Mouse (Mus musculus): Measurements from ENCODE around the gene Appl2. TPM values are rescaled to one million over a fixed set of nuclear protein-coding genes. Genes with fewer than 3 reads are reported as not detected.

Gene Appl2
- total and polyA plus RNA-seq, 3 experiments = 51.2 to 584 (median 190) TPM

GRCm38 (mm10) chr10:83565449-83566441 is 82.8 kb downstream of the Appl2 start:
- DNase-seq = no peak

GRCm38 (mm10) chr10:83563005-83563404 is 85.5 kb downstream of the Appl2 start:
- no peak for DNase-seq

Other genes with a start within 250 kb of the Appl2 start
- 1 to 10 TPM in 1 of 2 experiments, under 1 TPM in 1; 0.48 to 1.5 TPM for gene Aldh1l2, start 114.6 kb downstream of the Appl2 start, total RNA-seq (2021)
- 0.13 and 0.17 TPM in 2 replicates for gene Aldh1l2, start 114.6 kb downstream of the Appl2 start, polyA plus RNA-seq (2012; rRNA removed)
- 10 to 100 TPM; 24.5 to 29.8 TPM for gene Washc4, start 105.0 kb downstream of the Appl2 start, total RNA-seq (2021)
- 0.56 and 0.59 TPM in 2 replicates for gene Washc4, start 105.0 kb downstream of the Appl2 start, polyA plus RNA-seq (2012; rRNA removed)
- gene 1500009L16Rik, start 74.1 kb upstream of the Appl2 start, total RNA-seq (2021) = 10 to 100 TPM; 17.4 to 18.1 TPM
- 3.5 and 3.9 TPM in 2 replicates for gene 1500009L16Rik, start 74.1 kb upstream of the Appl2 start, polyA plus RNA-seq (2012; rRNA removed)